Mouse (Mus musculus) small intestine, adult 2 months (tissue): Measurements from ENCODE around the gene 1700020N01Rik.

Experiments used
- CTCF ChIP-seq: fragments of 200-500 bp; IDR thresholded peaks from 2 replicates; pipeline ENCODE4 v1.5.1; 2012; ENCODE audit warnings: low read depth, mild to moderate bottlenecking, control low read depth, inconsistent platforms, low read length, moderate library complexity, mixed read lengths; ENCODE audit not compliant: insufficient replicate concordance, insufficient read length; ENCODE audit errors: extremely low read depth
- POLR2A ChIP-seq: fragments of 200-500 bp; IDR thresholded peaks from 2 replicates; pipeline ENCODE4 v1.6.1; 2012; ENCODE audit warnings: low read depth, mild to moderate bottlenecking, control low read depth, inconsistent platforms, low read length, moderate library complexity

- no peak for TF ChIP-seq POLR2A
- no peak for TF ChIP-seq CTCF
Measured at GRCm38 (mm10) chr10:21575806-21576378, 17.1 kb upstream of the 1700020N01Rik start.
